Mouse (Mus musculus) lung, postnatal 36 days (tissue): Measurements from ENCODE around the gene Rgs13.
"Not testable (repeated sequence)": the region's sequence is repeated elsewhere in the genome, so short reads cannot be mapped to it uniquely, and the experiment has no call there.

Source experiments
- DNase-seq: peaks from one replicate; pipeline ENCODE4 v3.0.0; 2022; ENCODE audit warnings: mixed read lengths

Gene Rgs13

GRCm38 (mm10) chr1:144151401-144152183 is 25.6 kb downstream of the Rgs13 start:
- DNase-seq = no peak

DNA sequence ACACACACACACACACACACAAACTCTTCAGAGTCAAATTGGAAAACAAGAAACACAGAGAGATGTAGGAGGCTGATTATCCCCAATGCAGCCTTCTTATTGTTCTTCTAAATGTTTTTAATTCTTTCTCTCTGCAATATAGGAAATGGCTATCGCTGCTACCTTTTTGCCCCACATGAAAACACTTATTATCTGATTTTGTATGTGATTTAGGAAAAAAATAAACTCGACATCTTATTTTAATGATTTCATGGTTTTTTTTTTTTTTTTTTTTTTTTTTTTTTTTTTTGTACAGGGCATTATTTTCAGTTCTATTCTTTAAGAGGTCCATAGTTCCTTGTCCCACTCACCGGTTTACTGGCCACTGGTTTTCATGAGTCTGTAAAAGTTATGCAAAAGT is 27.2 kb downstream of the Rgs13 start:
- DNase-seq = no peak

DNA sequence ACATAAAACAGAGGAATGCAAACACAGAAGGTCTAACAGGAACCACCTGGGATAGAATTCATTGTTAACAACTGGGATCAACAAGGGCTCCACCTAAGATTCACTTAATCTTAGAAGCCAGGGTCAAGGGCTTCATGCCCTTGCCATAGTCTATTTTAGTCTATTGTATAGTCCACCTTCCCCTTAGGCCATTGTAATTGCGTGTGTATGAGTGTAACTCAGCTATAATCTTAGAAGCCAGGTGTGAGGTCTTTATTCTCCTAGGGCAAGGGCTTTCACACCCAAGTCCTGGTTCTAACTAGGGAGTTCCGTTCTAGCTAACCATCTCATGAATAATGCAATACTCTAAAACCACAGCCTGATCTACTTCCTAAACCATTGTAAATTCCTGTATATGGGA is 35.8 kb downstream of the Rgs13 start:
- not testable (repeated sequence) for DNase-seq

- DNase-seq = no peak
Observed at GRCm38 (mm10) chr1:144139847-144140246, 37.3 kb downstream of the Rgs13 start.

- no peak for DNase-seq
Observed at GRCm38 (mm10) chr1:144127965-144128364, 49.2 kb downstream of the Rgs13 start.

- DNase-seq = no peak
Observed at GRCm38 (mm10) chr1:144120042-144120441, 57.1 kb downstream of the Rgs13 start.

- no peak for DNase-seq
Observed at GRCm38 (mm10) chr1:144119456-144119855, 57.7 kb downstream of the Rgs13 start.

GRCm38 (mm10) chr1:144115848-144116727 is 61.1 kb downstream of the Rgs13 start:
- no peak for DNase-seq

GRCm38 (mm10) chr1:144113438-144114074 is 63.6 kb downstream of the Rgs13 start:
- DNase-seq = peak; percentile 8

- no peak for DNase-seq
Observed at GRCm38 (mm10) chr1:144112946-144113345, 64.2 kb downstream of the Rgs13 start.

GRCm38 (mm10) chr1:144098587-144099258 is 78.4 kb downstream of the Rgs13 start:
- peak; percentile 45 for DNase-seq

DNA sequence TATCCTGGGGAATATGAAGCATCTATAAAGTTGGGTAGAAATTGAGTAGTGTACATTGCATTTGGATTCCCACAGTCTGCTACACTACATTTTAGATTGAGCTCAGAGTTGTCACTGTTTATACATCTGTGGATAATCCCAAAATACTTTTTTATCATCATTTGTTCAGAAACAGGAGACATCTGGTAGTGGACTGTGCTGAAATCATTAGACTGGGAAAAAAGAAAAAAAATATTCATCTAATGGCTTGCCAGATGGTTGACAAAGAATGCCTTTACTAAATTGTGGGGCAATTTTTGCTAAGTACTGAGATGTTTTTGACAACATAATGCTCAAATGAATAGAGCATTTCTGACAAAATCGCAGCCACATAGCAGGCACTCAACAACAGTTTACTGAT is 86.8 kb downstream of the Rgs13 start:
- DNase-seq = no peak
